Mouse (Mus musculus): Measurements from ENCODE around the gene Gap43.

DNA sequence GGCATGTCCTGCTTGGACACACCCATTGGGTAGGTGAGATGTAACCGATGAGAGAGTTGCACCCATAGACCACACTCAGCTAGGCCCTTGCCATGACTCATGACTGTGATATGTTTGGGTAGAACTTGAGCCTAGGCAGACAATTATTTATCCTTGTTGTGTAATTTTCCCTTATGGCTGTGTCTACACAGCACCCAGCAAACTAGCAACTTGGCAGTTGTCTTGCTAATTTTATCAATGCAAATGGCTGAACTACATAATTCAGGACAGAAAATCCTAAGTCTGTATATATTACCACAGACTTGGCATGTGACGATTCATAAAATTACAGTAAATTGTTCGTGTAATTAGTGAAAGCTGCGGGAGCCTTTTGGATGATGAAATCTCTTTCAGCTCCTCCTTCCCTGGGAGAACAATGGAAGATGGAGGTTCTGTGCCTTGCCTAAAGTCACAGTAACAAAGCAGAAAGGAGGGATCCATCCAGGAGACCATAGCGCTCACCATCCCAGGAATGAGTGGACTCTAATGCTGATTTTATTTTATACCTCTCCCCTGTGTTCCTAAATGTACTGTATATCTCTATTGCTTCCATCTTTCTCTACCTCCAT is 77.4 kb downstream of the Gap43 start:
- TF ChIP-seq GATA1 (IDR thresholded peaks at IDR 0.05; ENCODE audit: low read length) (no peak), TAL1 (IDR thresholded peaks at IDR 0.05; ENCODE audit: low read length) (no peak)
